Mouse (Mus musculus) heart, postnatal 0 days (tissue): Measurements from ENCODE around the gene Abca4.

Experiments
- CTCF ChIP-seq: IDR thresholded peaks from 2 replicates; pipeline ENCODE4 v1.5.1; 2016; ENCODE audit warnings: antibody characterized with exemption, control low read depth, low read depth
- EP300 ChIP-seq: IDR thresholded peaks from 2 replicates; pipeline ENCODE4 v1.6.1; 2016; ENCODE audit warnings: antibody characterized with exemption, low read depth

- TF ChIP-seq CTCF (no peak), EP300 (no peak)
These were observed 177.2 kb downstream of the Abca4 start for GRCm38 (mm10) chr3:122221240-122222036.
